Mouse (Mus musculus) heart, embryonic 12.5 days (tissue): ENCODE results near the gene Cxcl1. TPM values are rescaled to one million over a fixed set of nuclear protein-coding genes. Genes with fewer than 3 reads are reported as not detected.
"Not testable (repeated sequence)": the region's sequence is repeated elsewhere in the genome, so short reads cannot be mapped to it uniquely, and the experiment has no call there.

ENCODE experiments used
- ATAC-seq: fragments of 200-750 bp; cut with Nextera tagmentation; 2 replicates; pipeline ENCODE4 v1.8.0; 2017; ENCODE audit warnings: moderate TSS enrichment, moderate library complexity; ENCODE audit not compliant: insufficient number of reproducible peaks, low FRiP score
- H3K27ac ChIP-seq: fragments of 300-500 bp; sonication (generic); 2 replicates; pipeline ENCODE4 v1.5.1; 2016; ENCODE audit warnings: mild to moderate bottlenecking, moderate library complexity; ENCODE audit not compliant: poor library complexity, severe bottlenecking
- H3K27me3 ChIP-seq: fragments of 300-500 bp; sonication (generic); replicated peaks from 2 replicates; pipeline ENCODE4 v1.6.1; 2016; ENCODE audit warnings: mild to moderate bottlenecking, moderate library complexity
- H3K36me3 ChIP-seq: fragments of 300-500 bp; sonication (generic); 2 replicates; pipeline ENCODE4 v1.6.1; 2016; ENCODE audit warnings: mild to moderate bottlenecking, moderate library complexity
- H3K4me1 ChIP-seq: fragments of 300-500 bp; sonication (generic); replicated peaks from 2 replicates; pipeline ENCODE4 v1.6.1; 2016; ENCODE audit warnings: mild to moderate bottlenecking
- H3K4me2 ChIP-seq: fragments of 300-500 bp; sonication (generic); 2 replicates; pipeline ENCODE4 v1.6.1; 2016; ENCODE audit warnings: mild to moderate bottlenecking, moderate library complexity
- H3K4me3 ChIP-seq: fragments of 300-500 bp; sonication (generic); 2 replicates; pipeline ENCODE4 v1.5.1; 2016; ENCODE audit warnings: mild to moderate bottlenecking
- H3K9ac ChIP-seq: fragments of 300-500 bp; sonication (generic); 2 replicates; pipeline ENCODE4 v1.6.1; 2016; ENCODE audit warnings: mild to moderate bottlenecking, moderate library complexity
- H3K9me3 ChIP-seq: fragments of 300-500 bp; sonication (generic); replicated peaks from 2 replicates; pipeline ENCODE4 v1.6.1; 2016; ENCODE audit warnings: mild to moderate bottlenecking, moderate library complexity
- WGBS: fragments of 180-500 bp; shearing (Covaris S2); methylation state at CpG from one replicate; pipeline ENCODE4 v1.1.7; 2016; 5-methylcytosine and 5-hydroxymethylcytosine counted together
- polyA plus RNA-seq: library from polyadenylated mRNA; unstranded; fragments of >200 nt; fragmentation: Nextera tagmentation; extraction: Ambion mirVana; gene quantifications from 2 replicates; pipeline ENCODE4 v1.2.1, GENCODE M21; 2016

Cxcl1 gene
- 0.15 TPM in 1 of 2 replicates, not detected in the other for polyA plus RNA-seq

DNA sequence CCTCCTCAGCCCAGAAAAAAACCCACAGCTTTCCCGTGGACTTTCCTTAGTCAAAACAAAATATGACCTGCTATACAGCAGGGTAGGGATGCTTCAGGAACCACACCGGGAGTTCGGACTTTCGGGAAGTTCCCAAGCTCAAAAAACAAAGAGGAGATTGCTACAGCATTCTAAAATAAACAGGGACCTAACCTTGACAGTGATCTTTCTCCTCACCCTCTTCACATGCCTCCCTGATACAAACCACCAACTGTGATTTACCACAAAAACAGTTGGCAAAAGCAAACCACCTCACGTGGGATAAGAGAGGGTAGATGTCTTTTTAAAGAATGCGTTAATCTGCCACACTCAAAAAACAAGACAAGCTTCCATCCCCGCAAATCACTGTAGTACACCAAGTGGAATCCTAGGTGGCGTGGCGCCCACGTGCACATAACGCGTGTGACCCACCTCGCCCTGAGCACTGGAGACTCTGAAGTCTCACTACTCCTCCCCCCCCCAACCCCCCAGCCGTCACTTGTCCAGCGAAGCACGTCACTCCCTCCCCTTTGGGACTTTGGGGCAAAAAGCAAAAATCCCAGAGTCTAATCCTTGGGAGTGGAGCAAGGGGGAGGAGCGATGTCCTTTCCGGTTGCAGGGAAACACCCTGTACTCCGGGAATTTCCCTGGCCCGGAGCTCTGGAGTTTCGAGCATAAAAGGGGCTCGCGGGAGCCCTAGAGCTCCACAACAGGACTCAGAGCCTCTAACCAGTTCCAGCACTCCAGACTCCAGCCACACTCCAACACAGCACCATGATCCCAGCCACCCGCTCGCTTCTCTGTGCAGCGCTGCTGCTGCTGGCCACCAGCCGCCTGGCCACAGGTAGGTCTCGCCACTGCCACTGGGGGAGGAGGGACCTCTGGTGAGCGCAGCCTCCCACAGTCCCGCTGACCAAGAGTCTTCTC is at the start of gene Cxcl1:
Cxcl1 (plus strand) TSS at position 723 of the 945 bp plus-strand sequence.
- no peaks in the 10 kb centered on the region for H3K36me3 ChIP-seq
- ATAC-seq: peak; percentile 65
- H3K4me3 ChIP-seq: peak within 1 kb of the TSS; percentile 48
- H3K27ac ChIP-seq: no peak within 1 kb of the TSS
- no peaks in the 10 kb centered on the region for H3K9me3 ChIP-seq
- 11% methylated on average over 30 of the region's 30 CpGs for WGBS
- H3K27me3 ChIP-seq: peaks cover 7% of the 10 kb centered on the region; the same call in 1 of the 2 replicates
- H3K4me1 ChIP-seq: 0 out of 2 replicates have a peak, but pooled peaks cover 3% of the 10 kb centered on the region
- H3K9ac ChIP-seq: peak within 1 kb of the TSS; percentile 38
- peak within 1 kb of the TSS; percentile 81 for H3K4me2 ChIP-seq

DNA sequence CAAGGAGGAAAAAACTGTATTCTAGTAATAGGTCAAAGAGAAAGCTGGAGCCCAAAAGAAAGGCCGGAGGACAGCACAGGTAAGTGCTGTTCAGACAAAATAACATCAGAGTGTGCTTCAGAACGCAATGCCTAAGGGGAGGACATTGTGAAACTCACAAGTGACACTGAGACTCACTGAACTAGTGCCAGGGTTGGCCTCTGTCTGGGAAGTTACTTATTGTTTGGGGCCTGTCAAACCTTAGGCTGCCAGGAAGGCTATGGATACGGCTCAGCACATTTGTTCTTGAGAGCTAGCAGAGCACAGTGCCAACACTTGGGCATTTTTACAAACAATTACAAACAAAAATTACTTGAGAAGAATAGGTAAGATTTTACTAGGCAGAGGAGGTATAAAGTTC is 47.1 kb upstream of the Cxcl1 start:
- 76% methylated on average over 3 of the region's 3 CpGs for WGBS
- no peak overlapping the region for H3K27ac ChIP-seq
- H3K9ac ChIP-seq: no peak overlapping the region
- no peaks in the 10 kb centered on the region for H3K36me3 ChIP-seq
- H3K4me2 ChIP-seq: no peak overlapping the region
- no peak for ATAC-seq
- H3K27me3 ChIP-seq: no peaks in the 10 kb centered on the region
- no peak overlapping the region for H3K4me3 ChIP-seq
- H3K9me3 ChIP-seq: no peaks in the 10 kb centered on the region; the same call in 1 of the 2 replicates
- H3K4me1 ChIP-seq: no peaks in the 10 kb centered on the region

DNA sequence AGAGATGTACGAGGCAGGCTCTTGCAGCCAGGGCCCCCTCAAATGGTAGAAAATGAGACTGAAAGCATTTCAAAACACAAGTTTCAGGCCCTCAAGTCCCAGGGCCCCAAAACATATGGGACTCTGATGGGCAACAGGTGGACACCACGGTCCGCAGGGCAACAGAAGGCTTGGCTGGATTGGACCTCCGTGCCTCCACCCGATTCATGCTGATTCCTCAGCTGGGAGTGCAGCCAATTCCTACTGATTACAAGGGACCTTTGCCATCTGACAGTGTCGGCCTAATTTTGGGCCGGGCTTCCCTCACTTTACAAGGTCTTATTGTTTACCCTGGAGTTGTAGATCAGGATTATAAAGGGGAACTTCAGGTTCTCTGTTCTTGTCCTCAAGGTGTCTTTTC is 40.9 kb upstream of the Cxcl1 start:
- H3K9ac ChIP-seq, ATAC-seq, H3K36me3 ChIP-seq, H3K4me3 ChIP-seq, H3K27ac ChIP-seq, H3K27me3 ChIP-seq, H3K4me2 ChIP-seq, H3K4me1 ChIP-seq, H3K9me3 ChIP-seq: not testable (repeated sequence)
- 83% methylated on average over 7 of the region's 7 CpGs for WGBS

DNA sequence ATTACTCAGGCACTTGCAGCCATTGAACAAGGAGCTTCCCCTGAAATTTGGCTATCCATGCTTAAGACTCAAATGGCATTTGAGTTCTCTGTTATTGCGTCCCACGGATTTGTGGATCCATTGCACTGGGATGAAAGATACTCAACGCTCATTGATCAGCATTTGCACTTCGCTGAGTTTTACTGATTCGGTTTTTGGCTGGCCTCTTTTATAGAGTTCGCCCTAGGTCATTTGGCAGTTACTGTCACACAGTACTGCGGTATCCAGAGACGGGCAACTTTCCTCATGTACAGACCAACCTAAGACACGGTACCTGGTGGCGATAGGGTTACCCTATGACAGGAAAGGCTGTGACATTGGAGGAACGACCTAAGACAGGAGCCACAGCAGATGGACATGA is 39.6 kb upstream of the Cxcl1 start:
- not testable (repeated sequence) for H3K27me3 ChIP-seq, ATAC-seq, H3K36me3 ChIP-seq, H3K9ac ChIP-seq, H3K4me1 ChIP-seq, H3K4me3 ChIP-seq, H3K4me2 ChIP-seq, H3K27ac ChIP-seq, H3K9me3 ChIP-seq
- 90% methylated on average over 11 of the region's 11 CpGs for WGBS

DNA sequence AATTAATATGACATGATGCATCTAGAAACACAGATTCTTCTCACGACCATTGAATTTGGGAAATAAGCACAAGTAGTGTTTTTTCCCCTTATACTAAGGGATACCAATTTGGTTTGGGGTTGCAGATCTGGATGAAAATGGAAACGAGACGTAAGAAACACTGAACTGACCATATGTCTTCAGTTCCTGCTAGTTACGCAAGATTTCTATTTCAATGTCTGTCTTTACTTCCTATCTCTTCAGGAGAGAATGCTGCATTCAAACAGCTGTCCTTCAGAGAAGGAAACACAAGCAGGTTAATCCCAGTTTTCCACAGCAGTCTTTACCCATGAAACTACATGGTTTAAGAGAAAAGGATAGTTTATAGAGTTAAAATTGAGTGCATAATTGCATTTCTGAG is 37.8 kb upstream of the Cxcl1 start:
- Histone ChIP-seq H3K9me3 (no peaks in the 10 kb centered on the region), H3K27me3 (no peaks in the 10 kb centered on the region), H3K4me2 (no peak overlapping the region), H3K36me3 (no peaks in the 10 kb centered on the region), H3K9ac (no peak overlapping the region), H3K4me3 (no peak overlapping the region), H3K27ac (no peak overlapping the region), H3K4me1 (0 out of 2 replicates have a peak, but pooled peaks cover 3% of the 10 kb centered on the region)
- ATAC-seq: no peak
- WGBS: 73% methylated on average over 4 of the region's 4 CpGs

DNA sequence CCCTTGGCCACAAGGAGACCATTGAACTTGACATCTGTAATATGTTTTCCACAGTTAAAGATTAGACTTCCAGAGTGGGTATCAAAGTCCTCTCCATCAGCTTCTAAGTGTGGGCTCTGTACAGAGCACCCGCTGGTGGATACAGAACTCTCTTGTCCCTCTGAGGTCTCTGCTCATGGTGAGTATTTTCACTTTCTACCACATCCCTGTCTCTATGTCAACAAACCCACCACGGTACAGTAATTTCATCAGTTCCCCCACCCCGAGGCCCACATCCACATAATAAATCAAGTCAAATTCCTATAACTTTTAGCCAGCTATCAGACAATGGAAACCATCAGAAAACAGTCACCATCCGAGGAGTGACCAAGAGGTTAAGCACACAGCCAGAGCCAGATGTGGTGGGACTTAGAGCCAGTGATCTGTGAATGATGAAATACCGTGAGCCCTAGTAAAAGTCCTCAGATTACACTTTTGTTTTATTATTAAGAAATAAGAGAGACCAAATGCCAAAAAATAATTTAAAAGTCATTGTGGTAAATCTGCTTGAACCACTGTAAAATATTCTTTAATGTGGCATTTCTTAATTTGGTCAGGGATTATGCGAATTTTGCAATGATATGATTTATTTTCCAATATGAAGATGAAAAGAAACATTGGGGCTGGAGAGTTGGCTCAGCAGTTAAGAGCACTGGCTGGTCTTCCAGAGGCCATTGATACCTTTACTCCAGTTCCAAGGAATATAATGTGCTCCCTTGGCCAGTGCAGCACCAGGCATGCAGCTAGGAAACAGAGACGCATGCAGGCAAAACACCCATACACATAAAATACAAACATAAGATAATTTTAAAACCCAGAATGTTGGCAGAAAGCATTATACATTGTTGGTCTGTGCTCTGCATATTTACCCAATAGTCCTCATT is 35.5 kb upstream of the Cxcl1 start:
- no peaks in the 10 kb centered on the region for H3K9me3 ChIP-seq
- no peak overlapping the region for H3K4me3 ChIP-seq
- ATAC-seq: no peak
- no peaks in the 10 kb centered on the region for H3K36me3 ChIP-seq
- no peak overlapping the region for H3K4me2 ChIP-seq
- 0 out of 2 replicates have a peak, but pooled peaks cover 3% of the 10 kb centered on the region for H3K4me1 ChIP-seq
- 76% methylated on average over 7 of the region's 7 CpGs for WGBS
- H3K27me3 ChIP-seq: no peaks in the 10 kb centered on the region
- H3K9ac ChIP-seq: no peak overlapping the region
- no peak overlapping the region for H3K27ac ChIP-seq

DNA sequence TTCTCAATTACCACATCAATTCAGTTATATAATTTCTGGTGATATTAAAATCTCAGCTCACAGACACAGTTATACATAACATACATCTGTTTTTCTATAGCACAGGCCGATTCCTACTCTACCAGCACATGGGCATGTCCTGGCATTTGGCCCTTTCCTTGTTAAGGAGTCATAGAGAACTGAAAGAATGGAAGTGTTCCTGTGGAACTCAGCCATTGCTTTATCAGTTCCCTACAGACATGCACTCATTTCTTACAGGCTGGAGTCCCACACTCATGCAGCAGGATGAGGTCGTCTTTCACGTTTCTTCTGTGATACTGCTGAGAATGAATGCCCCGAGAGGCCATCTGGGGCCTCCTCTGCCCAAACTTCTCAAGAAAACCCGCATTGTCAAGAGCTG is 33.6 kb upstream of the Cxcl1 start:
- no peak overlapping the region for H3K4me2 ChIP-seq
- H3K4me1 ChIP-seq: 0 out of 2 replicates have a peak, but pooled peaks cover 3% of the 10 kb centered on the region
- no peaks in the 10 kb centered on the region for H3K36me3 ChIP-seq
- 54% methylated on average over 5 of the region's 5 CpGs for WGBS
- no peaks in the 10 kb centered on the region for H3K27me3 ChIP-seq
- ATAC-seq: no peak
- H3K27ac ChIP-seq: no peak overlapping the region
- H3K9ac ChIP-seq: no peak overlapping the region
- H3K4me3 ChIP-seq: no peak overlapping the region
- H3K9me3 ChIP-seq: no peaks in the 10 kb centered on the region

DNA sequence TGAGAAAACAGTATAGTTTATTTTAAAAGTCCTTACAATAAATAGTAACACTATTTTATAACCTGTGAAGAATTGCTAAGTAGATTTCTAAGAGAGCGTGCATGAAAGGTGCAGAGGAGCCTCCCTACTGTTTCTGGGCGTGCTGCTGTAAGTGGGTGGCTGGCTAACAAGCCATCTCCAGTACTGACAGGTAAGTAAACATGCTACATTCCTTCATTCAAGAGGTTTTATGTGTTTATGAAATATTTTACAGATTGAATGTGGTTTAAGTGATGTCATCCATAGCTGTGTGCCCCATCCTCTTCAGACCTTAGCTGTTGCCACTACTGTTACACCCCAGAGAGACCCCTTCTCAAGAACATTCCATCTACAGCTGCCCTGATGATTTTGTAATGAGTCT is 32.6 kb upstream of the Cxcl1 start:
- Histone ChIP-seq H3K27me3 (no peaks in the 10 kb centered on the region), H3K4me3 (no peak overlapping the region), H3K9me3 (no peaks in the 10 kb centered on the region), H3K9ac (no peak overlapping the region), H3K4me1 (0 out of 2 replicates have a peak, but pooled peaks cover 3% of the 10 kb centered on the region), H3K27ac (no peak overlapping the region), H3K36me3 (no peaks in the 10 kb centered on the region), H3K4me2 (no peak overlapping the region)
- WGBS: 90% methylated on average over 2 of the region's 2 CpGs
- ATAC-seq: no peak

DNA sequence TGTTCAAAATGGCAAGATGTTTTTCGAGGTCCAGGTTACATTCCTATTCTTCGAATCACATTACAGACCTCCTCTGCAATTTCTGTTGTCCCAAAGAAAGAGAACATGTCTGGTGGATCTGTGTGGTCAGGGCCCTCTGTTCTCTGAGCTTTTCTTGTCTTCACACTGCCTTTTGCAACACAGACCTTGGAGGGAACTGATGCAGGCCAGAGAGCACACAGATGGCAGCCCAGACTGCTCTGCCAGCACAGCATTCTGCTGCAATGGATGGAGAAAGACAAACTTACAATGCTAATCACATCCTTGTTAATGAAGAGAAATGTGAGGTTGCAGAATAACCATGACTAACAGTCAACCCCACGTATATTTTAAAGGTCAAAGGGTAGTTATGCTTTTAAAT is 32.0 kb upstream of the Cxcl1 start:
- 74% methylated on average over 3 of the region's 3 CpGs for WGBS
- no peaks in the 10 kb centered on the region for H3K36me3 ChIP-seq
- no peak for ATAC-seq
- no peak overlapping the region for H3K4me2 ChIP-seq
- H3K27ac ChIP-seq: no peak overlapping the region
- H3K4me1 ChIP-seq: 0 out of 2 replicates have a peak, but pooled peaks cover 3% of the 10 kb centered on the region
- no peaks in the 10 kb centered on the region for H3K9me3 ChIP-seq
- H3K9ac ChIP-seq: no peak overlapping the region
- H3K27me3 ChIP-seq: no peaks in the 10 kb centered on the region
- H3K4me3 ChIP-seq: no peak overlapping the region

DNA sequence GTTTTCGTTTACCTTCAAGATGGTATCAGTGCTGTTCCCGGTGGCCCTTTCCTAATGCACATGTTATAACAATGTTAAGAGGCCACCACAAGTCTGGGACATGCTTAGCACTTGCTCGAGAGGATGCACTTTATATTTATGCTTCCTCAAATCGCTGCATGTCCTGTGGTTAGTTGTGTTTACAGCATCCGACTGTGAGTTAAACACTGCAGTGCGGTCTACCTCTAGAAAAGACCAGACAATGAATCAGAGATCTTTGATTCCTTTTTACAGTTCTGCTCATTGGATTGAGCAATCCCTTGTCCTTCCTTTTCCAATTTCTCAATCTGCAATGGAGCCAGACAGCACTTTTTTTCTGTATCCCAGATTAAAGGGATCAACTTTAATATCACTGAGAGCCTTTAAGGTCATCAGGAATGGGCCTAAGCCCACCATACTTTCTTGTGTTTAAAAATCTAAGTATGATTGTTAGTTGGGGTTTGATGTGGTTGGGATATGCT is 29.1 kb upstream of the Cxcl1 start:
- Histone ChIP-seq H3K9me3 (no peaks in the 10 kb centered on the region), H3K27me3 (no peaks in the 10 kb centered on the region), H3K36me3 (no peaks in the 10 kb centered on the region), H3K9ac (no peak overlapping the region), H3K4me1 (0 out of 2 replicates have a peak, but pooled peaks cover 3% of the 10 kb centered on the region), H3K4me3 (no peak overlapping the region), H3K27ac (no peak overlapping the region), H3K4me2 (no peak overlapping the region)
- ATAC-seq: no peak
- 78% methylated on average over 6 of the region's 6 CpGs for WGBS

DNA sequence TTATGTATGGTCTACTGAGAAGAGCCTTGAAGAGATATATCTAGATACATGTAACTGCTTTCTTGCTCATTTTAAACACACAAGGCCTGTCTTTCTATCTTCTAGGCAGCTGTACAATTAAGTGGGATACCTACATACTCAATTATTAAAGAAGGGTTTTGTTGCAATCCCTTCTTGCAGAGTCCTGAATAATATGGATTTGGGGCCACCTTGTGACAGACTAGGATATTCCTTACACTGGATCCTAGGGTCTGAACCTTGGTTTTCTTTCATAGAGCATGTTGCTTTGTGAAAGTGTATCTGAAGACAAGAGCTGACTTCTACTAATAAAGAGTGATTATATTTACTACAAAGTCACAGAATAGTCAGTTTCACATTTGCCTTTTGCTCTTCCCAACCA is 24.3 kb upstream of the Cxcl1 start:
- Histone ChIP-seq H3K4me1 (no peaks in the 10 kb centered on the region), H3K27ac (no peak overlapping the region), H3K36me3 (no peaks in the 10 kb centered on the region), H3K4me3 (no peak overlapping the region), H3K9ac (no peak overlapping the region), H3K4me2 (no peak overlapping the region), H3K9me3 (no peaks in the 10 kb centered on the region), H3K27me3 (no peaks in the 10 kb centered on the region)
- no peak for ATAC-seq
